Mouse (Mus musculus): ENCODE results near the gene Pja2. TPM values are rescaled to one million over a fixed set of nuclear protein-coding genes. Genes with fewer than 3 reads are reported as not detected.
A peak's percentile ranks its signal among the peaks of the same experiment; 100 is the strongest.
"Not testable (repeated sequence)": the region's sequence is repeated elsewhere in the genome, so short reads cannot be mapped to it uniquely, and the experiment has no call there.

Gene Pja2
- polyA plus RNA-seq, 1 experiment from 2014 or later: 65.2 TPM

DNA sequence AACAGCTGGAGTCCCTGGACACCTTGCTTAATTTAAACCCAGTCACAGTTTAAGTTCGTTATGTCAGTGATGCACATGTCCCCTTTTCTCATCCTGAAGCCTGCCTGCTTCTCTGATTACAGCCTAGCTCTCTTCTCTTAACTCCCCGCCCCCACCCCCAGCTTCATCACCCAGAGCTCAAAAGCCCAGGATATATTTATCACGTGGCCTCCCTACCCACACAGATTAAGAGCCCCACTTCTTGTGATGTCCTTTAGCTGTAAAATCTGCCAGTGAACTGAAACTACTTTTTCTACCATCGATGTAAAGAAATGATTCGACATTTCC is 1.0 kb upstream of the Pja2 start:
- Histone ChIP-seq H3K9ac (peak overlapping the region; percentile 46), H3K4me3 (peak overlapping the region; percentile 49), H3K36me3 (no peaks in the 10 kb centered on the region), H3K4me2 (peak overlapping the region; percentile 75), H3K27ac (peak overlapping the region; percentile 66; the same call in 1 of the 2 replicates), H3K9me3 (no peaks in the 10 kb centered on the region), H3K4me1 (peaks cover 6% of the 10 kb centered on the region), H3K27me3 (no peaks in the 10 kb centered on the region)
- 18% methylated on average over 5 of the region's 5 CpGs for WGBS
- ATAC-seq (ENCODE audit: borderline replicate concordance, extremely low read depth, low FRiP score, low TSS enrichment): no peak

DNA sequence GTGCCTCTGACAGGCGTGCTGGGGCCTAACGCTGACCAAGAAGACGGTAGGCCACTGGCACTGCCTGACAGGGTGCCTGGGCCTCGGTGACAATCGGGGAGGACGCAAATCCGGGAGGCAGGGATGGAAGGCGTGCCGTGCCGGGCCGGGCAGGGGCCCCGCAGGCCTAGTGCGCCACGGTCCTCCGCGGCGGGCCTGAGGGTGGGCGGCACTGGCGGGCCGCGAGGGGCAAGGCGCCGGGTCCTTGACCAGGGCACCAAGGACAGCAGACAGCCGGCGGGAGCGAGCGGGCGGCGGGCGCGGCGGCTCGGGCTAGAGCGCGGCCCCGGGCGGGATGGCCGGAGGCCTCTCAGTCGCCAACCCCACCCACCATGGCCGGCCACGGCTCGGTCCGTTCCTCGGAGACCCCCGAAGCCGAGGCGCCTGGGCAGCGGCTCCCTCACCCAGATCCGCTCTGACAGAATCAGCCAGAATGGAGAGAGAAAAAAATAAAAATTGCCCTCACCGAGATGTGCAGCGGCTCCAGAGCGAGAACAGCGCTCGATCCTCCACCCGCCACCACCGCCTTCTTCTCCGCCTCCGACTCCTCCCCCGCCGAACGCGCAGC is 322 bp downstream of the Pja2 start:
- peak; percentile 58 for ATAC-seq (ENCODE audit: borderline replicate concordance, extremely low read depth, low FRiP score, low TSS enrichment)
- peak overlapping the region; percentile 98 for H3K9ac ChIP-seq
- no peaks in the 10 kb centered on the region for H3K36me3 ChIP-seq
- H3K4me2 ChIP-seq: peak overlapping the region; percentile 58
- H3K27me3 ChIP-seq: no peaks in the 10 kb centered on the region
- H3K27ac ChIP-seq: peak overlapping the region; percentile 98
- H3K4me3 ChIP-seq: peak overlapping the region; percentile 98
- WGBS: under 1% methylated on average over 28 of the region's 62 CpGs
- H3K4me1 ChIP-seq: peaks cover 6% of the 10 kb centered on the region
- no peaks in the 10 kb centered on the region for H3K9me3 ChIP-seq

DNA sequence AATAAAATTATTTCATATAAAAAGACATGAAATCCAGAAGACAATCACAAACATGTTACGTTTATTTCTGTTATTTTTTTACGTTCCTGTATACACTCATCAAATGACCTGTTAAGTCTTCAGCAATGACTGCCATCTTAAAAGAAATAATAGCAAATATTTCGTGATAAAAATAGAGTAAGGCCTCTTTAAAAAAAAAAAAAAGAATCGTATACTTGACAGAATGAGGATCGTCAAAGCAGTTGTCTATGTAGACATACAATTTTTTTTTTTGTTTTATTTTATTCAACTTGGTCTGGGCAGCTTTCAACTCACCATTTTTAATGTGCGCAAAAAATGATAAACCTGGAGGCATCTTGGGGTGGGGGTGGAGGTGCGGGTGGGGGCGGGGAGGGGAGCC is 831 bp downstream of the Pja2 start:
- H3K27ac ChIP-seq: peak overlapping the region; percentile 98
- H3K36me3 ChIP-seq: no peaks in the 10 kb centered on the region
- peak overlapping the region; percentile 98 for H3K9ac ChIP-seq
- no peaks in the 10 kb centered on the region for H3K27me3 ChIP-seq
- peaks cover 6% of the 10 kb centered on the region for H3K4me1 ChIP-seq
- H3K4me2 ChIP-seq: peak overlapping the region; percentile 58
- H3K9me3 ChIP-seq: no peaks in the 10 kb centered on the region
- WGBS: 15% methylated on average over 8 of the region's 8 CpGs
- no peak for ATAC-seq (ENCODE audit: borderline replicate concordance, extremely low read depth, low FRiP score, low TSS enrichment)
- peak overlapping the region; percentile 98 for H3K4me3 ChIP-seq

DNA sequence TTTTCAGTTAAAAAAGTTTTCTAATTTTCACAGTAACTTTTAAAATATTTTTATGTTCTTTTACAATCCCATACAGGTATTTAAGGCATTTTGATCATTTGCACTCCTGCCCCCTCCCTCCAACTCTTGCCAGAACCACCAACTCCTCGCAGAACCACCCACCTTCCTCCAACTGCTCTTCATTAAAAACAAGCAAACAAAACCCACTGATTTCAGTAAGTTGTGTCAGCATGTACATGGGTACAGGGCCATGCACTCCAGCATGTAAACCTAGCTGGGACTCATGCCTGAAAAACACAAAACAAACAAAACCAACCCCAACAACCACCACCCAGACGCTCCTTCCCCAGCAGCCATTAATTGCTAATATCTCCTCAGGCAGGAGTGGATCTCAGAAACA is 7.2 kb downstream of the Pja2 start:
- H3K27me3 ChIP-seq: no peaks in the 10 kb centered on the region
- H3K27ac ChIP-seq: no peak overlapping the region
- no peak overlapping the region for H3K4me3 ChIP-seq
- no peaks in the 10 kb centered on the region for H3K36me3 ChIP-seq
- 65% methylated on average over 2 of the region's 2 CpGs for WGBS
- H3K4me1 ChIP-seq: no peaks in the 10 kb centered on the region; the same call in 1 of the 2 replicates
- no peaks in the 10 kb centered on the region for H3K9me3 ChIP-seq
- ATAC-seq (ENCODE audit: borderline replicate concordance, extremely low read depth, low FRiP score, low TSS enrichment): no peak
- no peak overlapping the region for H3K4me2 ChIP-seq
- H3K9ac ChIP-seq: no peak overlapping the region

DNA sequence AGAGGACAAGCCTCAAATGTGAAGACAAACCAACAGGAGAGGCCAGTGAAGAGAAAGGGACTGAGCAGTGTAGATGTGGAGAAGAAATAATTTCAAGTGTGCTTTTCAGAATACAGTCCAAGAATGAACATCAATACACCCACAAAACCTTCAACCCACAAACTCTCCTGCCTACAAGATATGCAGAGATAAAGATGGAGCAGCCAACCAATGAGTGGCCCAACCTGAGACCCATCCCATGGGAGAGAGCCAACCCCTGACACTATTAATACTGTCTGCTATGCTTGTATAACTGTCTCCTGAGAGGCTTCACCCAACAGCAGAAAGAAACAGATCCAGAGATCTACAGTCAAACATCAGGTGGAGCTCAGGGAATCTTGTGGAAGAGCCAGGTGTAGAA is 16.3 kb downstream of the Pja2 start:
- Histone ChIP-seq H3K36me3 (peaks cover 4% of the 10 kb centered on the region), H3K4me3 (no peak overlapping the region), H3K27me3 (no peaks in the 10 kb centered on the region), H3K9me3 (no peaks in the 10 kb centered on the region), H3K4me2 (no peak overlapping the region), H3K27ac (no peak overlapping the region), H3K4me1 (no peaks in the 10 kb centered on the region), H3K9ac (no peak overlapping the region)
- no peak for ATAC-seq (ENCODE audit: borderline replicate concordance, extremely low read depth, low FRiP score, low TSS enrichment)

DNA sequence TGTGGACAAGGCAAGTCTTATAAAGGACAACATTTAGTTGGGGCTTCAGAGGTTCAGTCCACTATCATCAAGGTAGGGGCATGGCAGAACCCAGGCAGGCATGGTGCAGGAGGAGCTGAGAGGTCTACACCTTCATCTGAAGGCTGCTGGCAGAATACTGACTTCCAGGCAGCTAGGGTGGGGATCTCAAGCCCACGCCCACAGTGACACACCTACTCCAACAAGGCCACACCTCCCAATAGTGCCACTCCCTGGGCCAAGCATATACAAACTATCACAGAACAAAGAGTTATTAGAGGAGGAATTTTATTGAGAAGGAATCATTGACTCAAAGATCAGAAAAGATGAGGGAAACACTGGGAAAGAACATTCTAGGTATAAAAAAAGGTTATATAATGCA is 17.2 kb downstream of the Pja2 start:
- H3K9me3 ChIP-seq; H3K9ac ChIP-seq; ATAC-seq (ENCODE audit: borderline replicate concordance, extremely low read depth, low FRiP score, low TSS enrichment); H3K36me3 ChIP-seq; H3K4me3 ChIP-seq; H3K4me2 ChIP-seq; H3K4me1 ChIP-seq; H3K27ac ChIP-seq; H3K27me3 ChIP-seq: not testable (repeated sequence)
- 79% methylated on average over 1 of the region's 1 CpGs for WGBS

DNA sequence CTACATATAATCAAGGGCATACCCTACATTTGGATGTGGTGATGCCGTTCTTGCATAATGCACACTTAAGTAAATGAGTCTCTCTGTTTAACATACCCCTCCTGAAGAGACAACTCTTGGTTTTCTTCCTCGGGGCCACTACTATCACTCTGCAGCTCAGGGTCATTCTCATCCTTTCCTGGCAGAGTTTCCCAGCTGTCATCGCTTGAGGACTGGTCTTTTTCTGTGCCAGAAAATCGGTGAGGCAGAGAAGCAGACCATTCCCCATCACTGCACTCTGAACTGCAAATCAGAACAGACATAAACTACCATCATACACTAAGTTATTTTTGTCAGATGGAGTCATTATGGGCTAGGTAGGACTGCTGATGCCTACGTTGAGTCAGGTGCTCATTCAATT is 34.1 kb downstream of the Pja2 start:
- Histone ChIP-seq H3K27me3 (no peaks in the 10 kb centered on the region), H3K27ac (no peak overlapping the region), H3K9ac (no peak overlapping the region), H3K4me3 (no peak overlapping the region), H3K4me1 (no peaks in the 10 kb centered on the region), H3K4me2 (no peak overlapping the region), H3K9me3 (no peaks in the 10 kb centered on the region), H3K36me3 (peaks cover 13% of the 10 kb centered on the region; the same call in 1 of the 2 replicates)
- ATAC-seq (ENCODE audit: borderline replicate concordance, extremely low read depth, low FRiP score, low TSS enrichment): no peak
- WGBS: 81% methylated on average over 5 of the region's 5 CpGs

DNA sequence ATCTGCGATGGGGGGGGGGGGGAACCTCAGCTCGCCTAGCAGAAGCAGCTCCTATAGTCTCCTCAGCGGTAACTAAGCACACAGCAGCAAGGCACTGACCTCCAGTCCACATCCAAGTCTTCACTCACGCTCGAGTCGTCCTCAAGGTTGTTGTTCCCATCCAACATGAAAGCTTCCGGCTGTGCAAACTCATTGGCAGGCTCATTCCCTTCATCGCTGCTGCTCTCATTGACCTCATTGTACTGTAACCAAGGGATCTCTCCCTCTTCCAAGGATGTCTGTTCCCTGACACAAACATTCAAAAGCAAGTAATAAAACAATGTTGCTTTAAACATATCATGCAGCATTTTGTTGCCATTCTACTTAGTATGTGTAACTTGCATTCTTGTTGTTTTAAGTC is 39.0 kb downstream of the Pja2 start:
- no peak overlapping the region for H3K4me2 ChIP-seq
- H3K27ac ChIP-seq: no peak overlapping the region
- no peak for ATAC-seq (ENCODE audit: borderline replicate concordance, extremely low read depth, low FRiP score, low TSS enrichment)
- H3K36me3 ChIP-seq: peaks cover 24% of the 10 kb centered on the region
- H3K9me3 ChIP-seq: no peaks in the 10 kb centered on the region
- 89% methylated on average over 8 of the region's 8 CpGs for WGBS
- H3K4me3 ChIP-seq: no peak overlapping the region
- H3K4me1 ChIP-seq: no peaks in the 10 kb centered on the region
- no peak overlapping the region for H3K9ac ChIP-seq
- no peaks in the 10 kb centered on the region for H3K27me3 ChIP-seq

DNA sequence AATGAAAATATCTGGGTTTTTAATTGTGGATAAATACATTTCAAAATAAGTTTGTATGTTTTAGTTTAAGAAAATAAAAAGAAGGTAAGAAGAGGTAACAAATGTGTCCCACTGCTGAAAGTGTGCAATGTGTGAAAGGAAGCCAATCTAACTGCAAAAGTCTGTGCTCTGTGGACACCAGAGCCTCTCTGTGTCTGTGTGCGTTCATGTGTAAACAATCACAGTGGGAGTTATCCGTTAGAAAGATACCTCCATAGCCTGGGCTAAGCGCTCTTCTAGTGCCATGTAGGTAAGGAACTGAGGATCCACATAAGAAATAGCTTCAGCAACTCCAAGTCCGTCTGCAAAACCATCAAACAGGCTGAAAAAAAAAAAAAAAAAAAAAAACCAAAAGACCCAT is 42.0 kb downstream of the Pja2 start:
- no peaks in the 10 kb centered on the region for H3K27me3 ChIP-seq
- H3K4me2 ChIP-seq: no peak overlapping the region
- H3K9ac ChIP-seq: no peak overlapping the region
- H3K9me3 ChIP-seq: no peaks in the 10 kb centered on the region
- no peak for ATAC-seq (ENCODE audit: borderline replicate concordance, extremely low read depth, low FRiP score, low TSS enrichment)
- H3K36me3 ChIP-seq: peaks cover 37% of the 10 kb centered on the region
- H3K4me3 ChIP-seq: no peak overlapping the region
- no peaks in the 10 kb centered on the region for H3K4me1 ChIP-seq
- 66% methylated on average over 4 of the region's 4 CpGs for WGBS
- no peak overlapping the region for H3K27ac ChIP-seq

DNA sequence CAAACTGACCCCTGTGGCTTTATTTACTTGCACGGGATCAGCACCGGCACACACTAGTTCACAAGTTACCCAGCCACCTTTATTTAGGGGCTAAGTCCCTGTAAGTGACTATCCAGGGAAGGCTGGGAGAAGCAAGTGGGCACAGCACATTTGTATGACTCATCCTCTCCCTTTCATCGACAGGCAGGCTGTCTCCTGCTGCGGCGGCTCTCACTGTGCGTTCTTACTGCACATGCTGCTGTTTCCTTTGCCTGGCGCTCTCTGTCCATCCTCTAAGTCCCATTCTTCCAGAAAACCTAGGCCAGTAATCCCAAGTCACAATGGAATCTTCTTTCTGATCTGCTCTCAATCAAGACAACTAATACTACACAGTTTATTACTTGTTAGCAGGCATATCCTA is 43.7 kb downstream of the Pja2 start:
- Histone ChIP-seq H3K27me3 (no peaks in the 10 kb centered on the region), H3K4me2 (no peak overlapping the region), H3K9ac (no peak overlapping the region), H3K4me1 (no peaks in the 10 kb centered on the region), H3K9me3 (no peaks in the 10 kb centered on the region), H3K4me3 (no peak overlapping the region), H3K27ac (no peak overlapping the region), H3K36me3 (peaks cover 41% of the 10 kb centered on the region)
- no peak for ATAC-seq (ENCODE audit: borderline replicate concordance, extremely low read depth, low FRiP score, low TSS enrichment)
- 79% methylated on average over 7 of the region's 7 CpGs for WGBS

DNA sequence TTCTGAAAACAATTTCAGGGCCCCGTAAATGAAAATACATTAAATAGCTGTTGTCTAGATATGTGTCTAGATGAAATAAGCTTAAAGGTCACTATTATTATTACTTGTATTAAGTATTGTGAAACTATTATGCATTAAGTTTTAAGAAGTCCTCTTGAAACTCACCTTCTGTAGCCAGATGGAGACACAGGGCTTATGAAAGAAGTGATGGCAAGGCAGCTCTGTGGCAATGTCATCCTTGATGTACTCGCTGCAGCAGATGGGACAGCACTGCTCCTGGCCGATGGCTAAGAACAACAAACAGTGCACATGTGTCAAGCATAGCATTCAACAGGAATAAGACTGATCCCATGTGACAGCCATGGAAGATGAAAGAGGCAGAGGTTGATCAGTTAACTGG is 44.9 kb downstream of the Pja2 start:
- H3K27me3 ChIP-seq: no peaks in the 10 kb centered on the region
- no peak overlapping the region for H3K4me2 ChIP-seq
- H3K36me3 ChIP-seq: peaks cover 45% of the 10 kb centered on the region
- H3K4me3 ChIP-seq: no peak overlapping the region
- no peak overlapping the region for H3K27ac ChIP-seq
- no peaks in the 10 kb centered on the region for H3K4me1 ChIP-seq
- H3K9ac ChIP-seq: no peak overlapping the region
- H3K9me3 ChIP-seq: no peaks in the 10 kb centered on the region
- no peak for ATAC-seq (ENCODE audit: borderline replicate concordance, extremely low read depth, low FRiP score, low TSS enrichment)
- 79% methylated on average over 3 of the region's 3 CpGs for WGBS

DNA sequence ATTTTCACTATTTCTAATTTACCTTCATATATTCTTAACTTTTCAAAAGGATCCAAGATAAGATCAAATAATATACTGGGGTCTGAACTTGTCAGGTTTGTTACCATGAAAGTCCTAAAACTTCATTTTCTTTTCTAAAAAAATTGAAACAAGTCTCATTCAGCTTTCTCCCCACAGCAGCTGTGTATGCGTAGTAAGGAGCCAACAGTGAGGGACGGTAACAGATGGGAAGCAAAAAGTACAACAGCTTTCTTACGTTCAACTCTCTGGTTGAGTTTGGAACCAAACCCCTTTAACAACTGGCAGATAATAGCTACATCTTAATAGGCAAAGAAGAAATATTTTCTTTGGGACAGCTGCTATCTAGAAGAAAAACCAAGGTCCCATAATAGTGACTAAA is 50.3 kb downstream of the Pja2 start:
- H3K9me3 ChIP-seq; H3K9ac ChIP-seq; H3K27me3 ChIP-seq; H3K4me2 ChIP-seq; ATAC-seq (ENCODE audit: borderline replicate concordance, extremely low read depth, low FRiP score, low TSS enrichment); H3K4me3 ChIP-seq; H3K4me1 ChIP-seq; H3K27ac ChIP-seq: not testable (repeated sequence)
- H3K36me3 ChIP-seq: peaks cover 33% of the 10 kb centered on the region
- WGBS: 77% methylated on average over 3 of the region's 3 CpGs

DNA sequence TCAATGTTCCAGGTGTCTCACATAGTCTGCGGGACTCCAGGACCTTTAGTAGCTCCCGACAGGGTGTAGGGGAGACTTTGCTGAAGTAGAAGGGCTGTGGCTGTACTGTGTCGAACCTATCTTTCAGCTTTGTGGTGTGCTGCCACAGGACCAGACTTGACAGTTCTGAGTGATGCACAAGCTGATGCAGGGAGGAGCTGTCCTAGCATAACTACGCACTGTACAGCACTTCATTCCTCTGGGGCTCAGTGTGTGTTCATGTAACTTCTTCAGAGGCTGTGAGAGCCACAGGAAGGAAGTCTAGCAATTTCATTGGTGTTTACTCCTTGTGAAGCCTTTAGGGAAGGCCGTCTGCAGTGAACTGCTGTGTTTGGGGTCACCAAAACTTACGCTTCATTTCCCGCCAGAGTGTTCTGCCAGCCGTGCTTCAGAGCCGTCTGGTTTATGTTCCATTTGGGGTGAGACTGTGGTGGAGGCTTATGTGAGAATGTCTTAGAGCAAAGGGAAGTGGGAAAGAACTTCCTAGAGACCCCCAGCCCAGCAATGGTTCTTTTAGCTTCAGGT is 54.0 kb downstream of the Pja2 start:
- peaks cover 7% of the 10 kb centered on the region; the same call in 1 of the 2 replicates for H3K4me1 ChIP-seq
- H3K4me3 ChIP-seq: no peak overlapping the region
- H3K27me3 ChIP-seq: no peaks in the 10 kb centered on the region
- H3K36me3 ChIP-seq: peaks cover 8% of the 10 kb centered on the region
- H3K4me2 ChIP-seq: no peak overlapping the region
- no peak overlapping the region for H3K27ac ChIP-seq
- H3K9ac ChIP-seq: no peak overlapping the region
- ATAC-seq (ENCODE audit: borderline replicate concordance, extremely low read depth, low FRiP score, low TSS enrichment): peak; percentile 35; the same call in 1 of the 2 replicates
- 58% methylated on average over 9 of the region's 9 CpGs for WGBS
- no peaks in the 10 kb centered on the region for H3K9me3 ChIP-seq
